Mouse (Mus musculus) lung, embryonic 16.5 days (tissue): Measurements from ENCODE around the gene Asb13. TPM values are rescaled to one million over a fixed set of nuclear protein-coding genes. Genes with fewer than 3 reads are reported as not detected.

Experiments used
- ATAC-seq: fragments of 200-750 bp; cut with Nextera tagmentation; 2 replicates; pipeline ENCODE4 v1.8.0; 2017; ENCODE audit warnings: low read depth, mild to moderate bottlenecking, moderate library complexity
- H3K27ac ChIP-seq: fragments of 300-500 bp; sonication (generic); 2 replicates; pipeline ENCODE4 v1.5.1; 2014; ENCODE audit warnings: mild to moderate bottlenecking, control low read depth, low read length
- H3K27me3 ChIP-seq: fragments of 300-500 bp; sonication (generic); 2 replicates; pipeline ENCODE4 v1.6.1; 2014; ENCODE audit warnings: low read depth, low read length, mixed read lengths; ENCODE audit not compliant: control insufficient read depth, insufficient read depth
- H3K36me3 ChIP-seq: fragments of 300-500 bp; sonication (generic); 2 replicates; pipeline ENCODE4 v1.6.1; 2014; ENCODE audit warnings: low read length; ENCODE audit not compliant: control insufficient read depth, insufficient read depth
- H3K4me1 ChIP-seq: fragments of 300-500 bp; sonication (generic); replicated peaks from 2 replicates; pipeline ENCODE4 v1.6.1; 2014; ENCODE audit warnings: low read length, mixed read lengths; ENCODE audit not compliant: control insufficient read depth, insufficient read depth
- H3K4me2 ChIP-seq: fragments of 300-500 bp; sonication (generic); 2 replicates; pipeline ENCODE4 v1.6.1; 2014; ENCODE audit warnings: low read depth, low read length, control low read depth
- H3K4me3 ChIP-seq: fragments of 300-500 bp; sonication (generic); 2 replicates; pipeline ENCODE4 v1.5.1; 2014; ENCODE audit warnings: mild to moderate bottlenecking, low read length, control low read depth
- H3K9ac ChIP-seq: fragments of 300-500 bp; sonication (generic); 2 replicates; pipeline ENCODE4 v1.6.1; 2014; ENCODE audit warnings: low read length, control low read depth
- H3K9me3 ChIP-seq: fragments of 300-500 bp; sonication (generic); 2 replicates; pipeline ENCODE4 v1.6.1; 2016; ENCODE audit warnings: low read length; ENCODE audit not compliant: control insufficient read depth
- whole genome bisulfite sequencing: fragments of 180-500 bp; shearing (Covaris S2); extraction: QIAGEN DNeasy Blood & Tissue Kit; methylation state at CpG from one replicate; pipeline ENCODE4 v1.1.7; 2014; 5-methylcytosine and 5-hydroxymethylcytosine counted together
- polyA plus RNA-seq: library from polyadenylated mRNA; unstranded; fragments of >200 nt; fragmentation: Nextera tagmentation; extraction: Ambion mirVana; gene quantifications from 2 replicates; pipeline ENCODE4 v1.2.1, GENCODE M21; 2015

The Asb13 gene
- 9.4 and 10.3 TPM in 2 replicates for polyA plus RNA-seq

- ATAC-seq, result peak; percentile 94
- Histone ChIP-seq H3K27me3 (no peaks in the 10 kb centered on the region), H3K4me3 (peak within 1 kb of the TSS; percentile 76), H3K4me1 (peaks cover 3% of the 10 kb centered on the region; the same call in 1 of the 2 replicates), H3K4me2 (peak within 1 kb of the TSS; percentile 82), H3K27ac (no peak within 1 kb of the TSS), H3K9ac (peak within 1 kb of the TSS; percentile 86), H3K36me3 (no peaks in the 10 kb centered on the region), H3K9me3 (no peaks in the 10 kb centered on the region)
- WGBS, result under 1% methylated on average over 47 of the region's 47 CpGs
These were observed at the start of gene Asb13 for GRCm38 (mm10) chr13:3633895-3634811. Asb13 (plus strand) TSS chr13:3634032.

- Histone ChIP-seq H3K27ac (no peak overlapping the region), H3K4me2 (no peak overlapping the region), H3K4me3 (no peak overlapping the region), H3K36me3 (peaks cover 27% of the 10 kb centered on the region), H3K9ac (no peak overlapping the region), H3K4me1 (no peaks in the 10 kb centered on the region), H3K9me3 (no peaks in the 10 kb centered on the region), H3K27me3 (no peaks in the 10 kb centered on the region)
- ATAC-seq, result no peak
- 88% methylated on average over 3 of the region's 3 CpGs for WGBS
These were observed 43.0 kb upstream of the Asb13 start for GRCm38 (mm10) chr13:3590789-3591188.

GRCm38 (mm10) chr13:3594311-3594710 lies 39.5 kb upstream of the Asb13 start:
- Histone ChIP-seq H3K36me3 (peaks cover 29% of the 10 kb centered on the region), H3K4me3 (no peak overlapping the region), H3K27me3 (no peaks in the 10 kb centered on the region), H3K27ac (no peak overlapping the region), H3K9me3 (no peaks in the 10 kb centered on the region), H3K4me1 (no peaks in the 10 kb centered on the region), H3K9ac (no peak overlapping the region), H3K4me2 (no peak overlapping the region)
- ATAC-seq, result no peak
- WGBS, result 80% methylated on average over 1 of the region's 1 CpGs

GRCm38 (mm10) chr13:3596232-3596631 lies 37.6 kb upstream of the Asb13 start:
- H3K4me2 ChIP-seq, result no peak overlapping the region
- peaks cover 23% of the 10 kb centered on the region for H3K36me3 ChIP-seq

GRCm38 (mm10) chr13:3609780-3610117 lies 24.1 kb upstream of the Asb13 start:
- Histone ChIP-seq H3K27ac (no peak overlapping the region), H3K4me3 (peak overlapping the region; percentile 59), H3K9ac (peak overlapping the region; percentile 60), H3K27me3 (no peaks in the 10 kb centered on the region), H3K4me2 (peak overlapping the region; percentile 66), H3K9me3 (peaks cover 8% of the 10 kb centered on the region), H3K36me3 (no peaks in the 10 kb centered on the region), H3K4me1 (no peaks in the 10 kb centered on the region)
- WGBS, result 13% methylated on average over 8 of the region's 8 CpGs
- ATAC-seq, result no peak

More at GRCm38 (mm10) chr13:3596232-3596631, 37.6 kb upstream of the Asb13 start:
- no peak for ATAC-seq
- Histone ChIP-seq H3K9ac (no peak overlapping the region), H3K27me3 (no peaks in the 10 kb centered on the region), H3K27ac (no peak overlapping the region), H3K9me3 (no peaks in the 10 kb centered on the region), H3K4me1 (no peaks in the 10 kb centered on the region), H3K4me3 (no peak overlapping the region)
- WGBS, result 97% methylated on average over 6 of the region's 6 CpGs

- no peaks in the 10 kb centered on the region for H3K36me3 ChIP-seq
- no peaks in the 10 kb centered on the region for H3K4me1 ChIP-seq
- peaks cover 8% of the 10 kb centered on the region for H3K9me3 ChIP-seq
- H3K9ac ChIP-seq, result peak overlapping the region; percentile 60
- no peaks in the 10 kb centered on the region for H3K27me3 ChIP-seq
- H3K4me2 ChIP-seq, result peak overlapping the region; percentile 66
- peak; percentile 52 for ATAC-seq
- under 1% methylated on average over 32 of the region's 50 CpGs for WGBS
- peak overlapping the region; percentile 59 for H3K4me3 ChIP-seq
- peak overlapping the region; percentile 81 for H3K27ac ChIP-seq
These were observed 23.6 kb upstream of the Asb13 start for GRCm38 (mm10) chr13:3610118-3610794.

GRCm38 (mm10) chr13:3610795-3611438 lies 22.9 kb upstream of the Asb13 start, which contains the start of gene Fam208b:
Fam208b (minus strand) TSS chr13:3611108.
- under 1% methylated on average over 55 of the region's 58 CpGs for WGBS
- H3K27ac ChIP-seq, result peak within 1 kb of the TSS; percentile 81
- no peaks in the 10 kb centered on the region for H3K4me1 ChIP-seq
- H3K4me2 ChIP-seq, result peak within 1 kb of the TSS; percentile 67
- peak within 1 kb of the TSS; percentile 60 for H3K9ac ChIP-seq
- H3K36me3 ChIP-seq, result no peaks in the 10 kb centered on the region
- ATAC-seq, result peak; percentile 100
- H3K9me3 ChIP-seq, result peaks cover 8% of the 10 kb centered on the region
- H3K4me3 ChIP-seq, result peak within 1 kb of the TSS; percentile 59
- no peaks in the 10 kb centered on the region for H3K27me3 ChIP-seq

GRCm38 (mm10) chr13:3627139-3627538 lies 6.7 kb upstream of the Asb13 start:
- no peak overlapping the region for H3K4me2 ChIP-seq
- no peaks in the 10 kb centered on the region for H3K36me3 ChIP-seq
- H3K27ac ChIP-seq, result no peak overlapping the region
- H3K9me3 ChIP-seq, result no peaks in the 10 kb centered on the region
- no peak overlapping the region for H3K9ac ChIP-seq
- no peak for ATAC-seq
- H3K4me3 ChIP-seq, result no peak overlapping the region
- no peaks in the 10 kb centered on the region for H3K4me1 ChIP-seq
- WGBS, result 59% methylated on average over 3 of the region's 3 CpGs
- H3K27me3 ChIP-seq, result no peaks in the 10 kb centered on the region

- no peaks in the 10 kb centered on the region for H3K36me3 ChIP-seq
- no peak for ATAC-seq
These were observed 5.7 kb upstream of the Asb13 start for GRCm38 (mm10) chr13:3628102-3628501.

More at GRCm38 (mm10) chr13:3628102-3628501, 5.7 kb upstream of the Asb13 start:
- Histone ChIP-seq H3K9me3 (no peaks in the 10 kb centered on the region), H3K4me3 (no peak overlapping the region), H3K9ac (no peak overlapping the region), H3K27me3 (no peaks in the 10 kb centered on the region), H3K4me2 (no peak overlapping the region), H3K27ac (no peak overlapping the region), H3K4me1 (no peaks in the 10 kb centered on the region)
- 8% methylated on average over 3 of the region's 3 CpGs for WGBS
